Mouse (Mus musculus) cortical plate, adult 2 months (tissue): Measurements from ENCODE around the gene Slc39a1.

Experiments used
- CTCF ChIP-seq: fragments of 200-500 bp; IDR thresholded peaks from 2 replicates; pipeline ENCODE4 v1.5.1; 2011; ENCODE audit warnings: mild to moderate bottlenecking, control low read depth, low read length; ENCODE audit not compliant: insufficient read depth; ENCODE audit errors: extremely low read depth
- POLR2A ChIP-seq: fragments of 200-500 bp; IDR thresholded peaks from 2 replicates; pipeline ENCODE4 v1.6.1; 2011; ENCODE audit warnings: mild to moderate bottlenecking, low read length, control low read depth; ENCODE audit not compliant: insufficient read depth; ENCODE audit errors: extremely low read depth

GRCm38 (mm10) chr3:90231075-90231474, 16.9 kb upstream of the Slc39a1 start:
- no peak for TF ChIP-seq CTCF
- no peak for TF ChIP-seq POLR2A
